Mouse (Mus musculus) forebrain, embryonic 11.5 days (tissue): ENCODE measurements around the gene Prl4a1. TPM values are rescaled to one million over a fixed set of nuclear protein-coding genes. Genes with fewer than 3 reads are reported as not detected.
"Not testable (repeated sequence)": the region's sequence is repeated elsewhere in the genome, so short reads cannot be mapped to it uniquely, and the experiment has no call there.

Experiments used
- ATAC-seq: fragments of 200-750 bp; cut with Nextera tagmentation; replicated peaks from 2 replicates; pipeline ENCODE4 v1.8.0; 2017; ENCODE audit warnings: moderate TSS enrichment; ENCODE audit not compliant: low FRiP score
- DNase-seq: peaks from one replicate; pipeline ENCODE4 v3.0.0-alpha.2; 2017; ENCODE audit warnings: low spot score
- H3K27ac ChIP-seq: fragments of 300-500 bp; sonication (generic); 2 replicates; pipeline ENCODE4 v1.5.1; 2014; ENCODE audit warnings: low read depth, low read length
- H3K27me3 ChIP-seq: fragments of 300-500 bp; sonication (generic); 2 replicates; pipeline ENCODE4 v1.6.1; 2014; ENCODE audit warnings: mild to moderate bottlenecking, low read length, mixed read lengths; ENCODE audit not compliant: control insufficient read depth, insufficient read depth
- H3K36me3 ChIP-seq: fragments of 300-500 bp; sonication (generic); 2 replicates; pipeline ENCODE4 v1.6.1; 2014; ENCODE audit warnings: mild to moderate bottlenecking, low read length, moderate library complexity, mixed read lengths; ENCODE audit not compliant: control insufficient read depth, insufficient read depth
- H3K4me1 ChIP-seq: fragments of 300-500 bp; sonication (generic); replicated peaks from 2 replicates; pipeline ENCODE4 v1.6.1; 2014; ENCODE audit warnings: low read length, mixed read lengths; ENCODE audit not compliant: control insufficient read depth, insufficient read depth
- H3K4me2 ChIP-seq: fragments of 300-500 bp; sonication (generic); 2 replicates; pipeline ENCODE4 v1.6.1; 2014; ENCODE audit warnings: low read depth, mild to moderate bottlenecking, low read length, moderate library complexity, mixed read lengths; ENCODE audit not compliant: severe bottlenecking
- H3K4me3 ChIP-seq: fragments of 300-500 bp; sonication (generic); 2 replicates; pipeline ENCODE4 v1.5.1; 2014; ENCODE audit warnings: low read depth, low read length
- H3K9ac ChIP-seq: fragments of 300-500 bp; sonication (generic); 2 replicates; pipeline ENCODE4 v1.6.1; 2014; ENCODE audit warnings: low read length
- H3K9me3 ChIP-seq: fragments of 300-500 bp; sonication (generic); 2 replicates; pipeline ENCODE4 v1.6.1; 2016; ENCODE audit warnings: low read length, mixed read lengths; ENCODE audit not compliant: control insufficient read depth
- WGBS: fragments of 180-500 bp; shearing (Covaris S2); extraction: QIAGEN DNeasy Blood & Tissue Kit; methylation state at CpG from one replicate; pipeline ENCODE4 v1.1.7; 2014; 5-methylcytosine and 5-hydroxymethylcytosine counted together
- polyA plus RNA-seq: library from polyadenylated mRNA; unstranded; fragments of >200 nt; fragmentation: Nextera tagmentation; extraction: Ambion mirVana; gene quantifications from 2 replicates; pipeline ENCODE4 v1.2.1, GENCODE M21; 2014

The Prl4a1 gene
- not detected in 2 replicates for polyA plus RNA-seq

DNA sequence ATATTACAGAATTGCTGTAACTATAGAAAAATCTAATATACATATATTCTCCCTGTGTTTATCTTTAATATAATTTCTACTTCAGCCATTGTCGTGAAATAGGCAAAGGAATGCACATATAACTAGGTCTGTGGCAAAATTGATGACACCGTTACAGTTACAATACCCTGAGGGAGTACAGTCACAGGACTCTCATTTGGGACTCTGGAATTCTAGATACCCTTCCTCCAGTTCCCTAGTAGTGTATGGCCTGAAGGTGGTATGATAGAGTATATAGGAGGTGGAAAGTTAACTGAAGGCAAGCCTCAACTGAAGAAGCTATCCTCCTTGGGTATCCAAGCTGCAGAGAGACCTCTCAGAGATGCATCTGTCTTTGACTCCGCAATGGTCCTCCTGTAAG lies at the start of gene Prl4a1:
Gene Prl4a1 (plus strand): TSS at position 301 of the 400 bp plus-strand sequence.
- Histone ChIP-seq H3K9me3 (no peaks in the 10 kb centered on the region), H3K36me3 (no peaks in the 10 kb centered on the region), H3K9ac (no peak within 1 kb of the TSS), H3K4me3 (no peak within 1 kb of the TSS), H3K27me3 (no peaks in the 10 kb centered on the region), H3K4me1 (no peaks in the 10 kb centered on the region), H3K27ac (no peak within 1 kb of the TSS), H3K4me2 (no peak within 1 kb of the TSS)
- 93% methylated on average over 3 of the region's 3 CpGs for WGBS
- no peak for DNase-seq
- no peak for ATAC-seq

DNA sequence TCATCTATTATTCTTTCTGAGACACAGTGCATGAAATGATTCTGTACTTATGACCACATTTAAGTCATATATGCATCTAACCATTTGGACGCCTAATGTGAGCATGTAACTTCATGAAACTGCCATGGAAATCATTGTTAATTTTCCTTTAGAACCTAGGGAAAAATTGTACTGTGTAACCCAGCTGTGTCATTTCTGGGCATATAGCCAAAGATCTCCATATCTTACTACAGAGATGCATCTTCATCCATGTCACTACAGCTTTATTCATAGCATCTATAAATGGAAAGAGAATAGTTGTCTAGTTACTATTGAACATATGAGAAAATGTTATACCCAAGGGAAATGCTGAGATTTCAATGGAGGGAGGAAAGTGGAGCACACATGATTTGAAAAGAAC lies 43.1 kb upstream of the Prl4a1 start:
- no peaks in the 10 kb centered on the region for H3K4me1 ChIP-seq
- H3K27me3 ChIP-seq, result no peaks in the 10 kb centered on the region
- ATAC-seq (no peak), DNase-seq (no peak)
- H3K27ac ChIP-seq, result no peak overlapping the region
- H3K9me3 ChIP-seq, result no peaks in the 10 kb centered on the region
- H3K4me2 ChIP-seq, result no peak overlapping the region
- no peak overlapping the region for H3K9ac ChIP-seq
- H3K4me3 ChIP-seq, result no peak overlapping the region
- 90% methylated on average over 1 of the region's 1 CpGs for WGBS
- no peaks in the 10 kb centered on the region for H3K36me3 ChIP-seq

DNA sequence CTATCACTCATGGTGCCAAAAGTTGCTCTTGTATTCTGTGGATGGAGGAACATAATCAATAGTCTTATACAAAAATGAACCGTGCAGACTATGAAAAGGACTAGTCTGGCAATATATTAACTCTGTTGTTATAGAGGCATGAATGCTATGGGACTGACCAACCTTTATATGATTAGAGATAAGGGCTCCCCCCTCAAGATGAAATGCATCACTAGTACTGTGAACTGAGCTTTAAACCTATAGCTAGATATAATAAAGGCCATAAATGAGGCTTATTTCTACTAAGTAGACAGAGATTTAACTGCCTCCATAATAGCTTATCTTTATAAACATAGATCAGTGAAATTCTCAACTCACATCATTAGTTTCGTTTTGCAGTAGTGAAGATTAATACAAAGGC lies 41.7 kb upstream of the Prl4a1 start:
- not testable (repeated sequence) for H3K4me3 ChIP-seq, H3K4me2 ChIP-seq, H3K27me3 ChIP-seq, H3K9ac ChIP-seq, H3K4me1 ChIP-seq, H3K9me3 ChIP-seq, ATAC-seq, DNase-seq, H3K27ac ChIP-seq, H3K36me3 ChIP-seq
- WGBS, result 80% methylated on average over 2 of the region's 2 CpGs

DNA sequence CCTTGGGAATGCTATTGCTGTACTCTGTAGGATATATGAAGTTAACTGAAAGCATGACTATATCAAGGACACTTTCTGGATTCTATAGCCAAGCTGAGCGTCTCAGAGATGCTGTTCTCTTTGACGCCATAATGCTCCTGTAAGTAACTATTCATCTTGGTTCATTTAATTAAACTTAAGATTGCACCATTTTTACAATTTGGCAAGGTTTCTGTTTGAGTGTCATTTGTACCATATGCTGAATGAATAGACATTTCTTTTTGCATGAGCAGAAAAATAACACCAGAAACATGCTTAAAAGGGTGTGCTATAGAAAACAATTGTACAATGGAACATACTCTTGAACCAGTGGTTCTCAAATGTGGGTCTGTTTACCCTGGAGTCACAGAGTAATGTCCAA lies 38.4 kb upstream of the Prl4a1 start:
- Histone ChIP-seq H3K4me3 (no peak overlapping the region), H3K9me3 (no peaks in the 10 kb centered on the region), H3K27me3 (no peaks in the 10 kb centered on the region), H3K36me3 (no peaks in the 10 kb centered on the region), H3K4me2 (no peak overlapping the region), H3K9ac (no peak overlapping the region), H3K27ac (no peak overlapping the region), H3K4me1 (no peaks in the 10 kb centered on the region)
- 90% methylated on average over 2 of the region's 2 CpGs for WGBS
- no peak for ATAC-seq
- DNase-seq, result no peak

DNA sequence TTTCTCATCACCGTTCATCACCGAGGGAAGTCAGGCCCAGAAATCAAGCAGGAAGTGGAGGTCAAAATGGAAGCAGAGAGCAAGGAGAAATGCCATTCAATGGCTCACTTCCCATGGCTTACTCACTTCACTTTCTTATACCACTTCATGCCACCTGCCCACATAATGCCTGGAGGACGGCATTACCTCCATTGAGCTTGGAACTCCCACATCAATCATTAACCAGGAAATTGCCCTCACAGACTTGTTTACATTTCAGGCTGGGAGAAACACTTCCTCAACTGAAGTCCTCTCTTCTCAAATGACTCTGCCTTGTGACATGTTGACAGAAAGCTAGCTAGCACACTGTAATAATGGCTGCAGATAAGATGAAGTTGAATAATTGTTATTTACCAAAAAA lies 19.5 kb upstream of the Prl4a1 start:
- not testable (repeated sequence) for H3K4me3 ChIP-seq, H3K27ac ChIP-seq, H3K4me1 ChIP-seq, H3K36me3 ChIP-seq, H3K4me2 ChIP-seq, H3K27me3 ChIP-seq, H3K9ac ChIP-seq, H3K9me3 ChIP-seq, DNase-seq, ATAC-seq
- WGBS, result 87% methylated on average over 3 of the region's 3 CpGs

DNA sequence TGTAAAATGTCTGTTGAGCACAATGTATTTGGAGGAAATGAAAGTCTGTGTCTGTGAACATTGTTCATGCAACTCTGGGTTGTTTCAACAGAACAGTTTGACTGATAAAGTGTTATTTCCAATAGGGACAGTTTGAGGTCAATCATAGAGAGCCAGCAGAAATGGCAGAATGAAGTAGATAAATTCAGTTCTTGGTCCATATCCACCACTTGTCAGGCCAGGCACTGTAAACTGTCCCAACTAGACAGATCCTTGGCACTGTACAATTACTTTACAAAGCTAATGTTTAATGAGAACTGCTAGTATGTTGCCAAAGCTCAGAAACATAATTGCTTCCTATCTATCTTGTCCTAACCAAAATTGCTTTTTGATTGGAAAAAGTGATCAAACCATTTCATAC lies 13.3 kb downstream of the Prl4a1 start:
- DNase-seq (no peak), ATAC-seq (no peak)
- H3K9me3 ChIP-seq, result no peaks in the 10 kb centered on the region
- H3K9ac ChIP-seq, result no peak overlapping the region
- H3K27ac ChIP-seq, result no peak overlapping the region
- no peak overlapping the region for H3K4me3 ChIP-seq
- H3K27me3 ChIP-seq, result no peaks in the 10 kb centered on the region
- H3K36me3 ChIP-seq, result no peaks in the 10 kb centered on the region
- no peaks in the 10 kb centered on the region for H3K4me1 ChIP-seq
- H3K4me2 ChIP-seq, result no peak overlapping the region

DNA sequence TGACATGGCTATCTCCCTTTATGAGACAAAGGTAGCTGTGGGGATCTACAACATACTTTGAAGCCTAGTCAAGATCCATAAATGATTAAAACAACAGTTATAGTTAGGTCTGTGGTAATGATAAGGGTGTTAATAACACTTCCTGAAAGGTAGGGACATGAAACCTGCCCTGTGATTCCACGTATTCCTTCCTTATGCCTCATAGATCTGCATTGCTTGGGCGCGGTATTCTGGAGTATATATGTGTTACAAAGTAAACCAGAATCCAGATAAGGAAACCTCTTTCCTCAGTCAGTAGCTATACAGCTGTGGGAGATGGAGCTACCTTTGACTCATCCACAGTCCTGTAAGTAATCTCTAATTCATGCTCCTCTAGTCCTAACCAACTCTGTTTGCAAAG lies 53.3 kb downstream of the Prl4a1 start:
- 87% methylated on average over 3 of the region's 3 CpGs for WGBS
- ATAC-seq, result no peak
- Histone ChIP-seq H3K27me3 (no peaks in the 10 kb centered on the region), H3K4me2 (no peak overlapping the region), H3K4me1 (no peaks in the 10 kb centered on the region), H3K9me3 (no peaks in the 10 kb centered on the region), H3K9ac (no peak overlapping the region), H3K4me3 (no peak overlapping the region), H3K27ac (no peak overlapping the region), H3K36me3 (no peaks in the 10 kb centered on the region)
- DNase-seq, result no peak

Other genes with a start within 250 kb of the Prl4a1 start
- not detected in 2 replicates for gene Prl7c1, start 235.4 kb upstream of the Prl4a1 start, polyA plus RNA-seq
- not detected in 2 replicates for gene Prl2a1, start 214.6 kb upstream of the Prl4a1 start, polyA plus RNA-seq
- gene Prl2c1, start 166.9 kb upstream of the Prl4a1 start, polyA plus RNA-seq, result not detected in 2 replicates
- not detected in 2 replicates for gene Prl5a1, start 126.3 kb downstream of the Prl4a1 start, polyA plus RNA-seq
- gene Gm11361, start 241.3 kb downstream of the Prl4a1 start, polyA plus RNA-seq, result 2.1 and 3.6 TPM in 2 replicates